Mouse (Mus musculus) spleen, adult 10 weeks (tissue): ENCODE data around the gene Rbm41. TPM values are rescaled to one million over a fixed set of nuclear protein-coding genes. Genes with fewer than 3 reads are reported as not detected.

Experiments used
- polyA plus RNA-seq: library from polyadenylated mRNA; stranded (reverse); fragments of 350-450 nt; fragmentation: Illumina TruSeq; extraction: RNeasy Lipid Tissue Mini Kit (QIAGEN cat#74804); gene quantifications from one replicate; pipeline ENCODE4 v1.2.3, GENCODE M21; 2015; ENCODE audit warnings: low replicate concordance; ENCODE audit not compliant: insufficient read depth

The Rbm41 gene
- polyA plus RNA-seq, result 16.9 TPM

DNA sequence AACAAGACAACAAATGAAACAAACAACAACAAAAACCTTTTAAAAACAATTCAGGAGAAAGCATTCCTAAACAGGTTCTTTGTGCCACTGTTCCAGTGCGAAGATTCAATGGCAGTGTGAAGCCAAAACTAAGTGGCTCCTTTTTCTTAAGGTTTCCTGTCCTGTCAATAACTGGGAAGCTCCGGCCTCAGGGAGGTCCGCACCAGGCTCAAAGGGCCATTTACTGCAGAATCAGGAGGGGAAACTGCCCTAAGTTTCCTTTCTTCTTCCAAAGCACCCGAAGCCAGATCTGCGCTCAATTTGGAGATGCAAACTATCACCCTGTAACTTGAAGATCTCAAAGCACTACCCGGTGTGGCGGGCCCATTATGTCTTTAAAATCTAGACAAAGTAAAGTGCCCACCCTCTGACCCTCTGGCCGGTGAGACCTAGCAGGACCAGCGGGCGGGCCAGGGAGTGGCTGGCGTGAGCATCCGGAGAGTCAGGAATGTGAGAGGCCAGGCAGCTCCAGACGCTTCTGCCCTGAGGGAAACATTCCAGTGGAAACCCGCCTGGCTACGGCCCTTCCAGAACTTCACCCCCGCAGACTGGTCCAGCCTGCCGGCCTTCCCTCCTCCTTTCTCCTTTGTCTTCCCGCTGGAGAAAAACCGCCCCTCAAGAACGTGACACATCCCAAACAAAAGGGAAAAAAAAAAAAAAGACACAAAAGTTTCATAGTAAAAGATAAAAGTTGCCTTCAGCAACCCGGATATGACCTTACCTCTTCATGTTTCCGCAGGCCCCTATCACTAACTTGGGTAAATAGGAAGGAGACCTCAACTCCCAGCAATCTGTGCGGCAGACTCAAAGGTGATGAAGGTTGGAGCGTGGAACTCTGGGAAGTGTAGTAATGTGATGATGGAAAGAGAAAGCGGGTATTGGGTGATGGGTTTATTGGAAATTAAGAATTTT is at the start of gene Rbm41:
TSS of gene Rbm41 (minus strand) at position 856 of the 951 bp plus-strand sequence.

DNA sequence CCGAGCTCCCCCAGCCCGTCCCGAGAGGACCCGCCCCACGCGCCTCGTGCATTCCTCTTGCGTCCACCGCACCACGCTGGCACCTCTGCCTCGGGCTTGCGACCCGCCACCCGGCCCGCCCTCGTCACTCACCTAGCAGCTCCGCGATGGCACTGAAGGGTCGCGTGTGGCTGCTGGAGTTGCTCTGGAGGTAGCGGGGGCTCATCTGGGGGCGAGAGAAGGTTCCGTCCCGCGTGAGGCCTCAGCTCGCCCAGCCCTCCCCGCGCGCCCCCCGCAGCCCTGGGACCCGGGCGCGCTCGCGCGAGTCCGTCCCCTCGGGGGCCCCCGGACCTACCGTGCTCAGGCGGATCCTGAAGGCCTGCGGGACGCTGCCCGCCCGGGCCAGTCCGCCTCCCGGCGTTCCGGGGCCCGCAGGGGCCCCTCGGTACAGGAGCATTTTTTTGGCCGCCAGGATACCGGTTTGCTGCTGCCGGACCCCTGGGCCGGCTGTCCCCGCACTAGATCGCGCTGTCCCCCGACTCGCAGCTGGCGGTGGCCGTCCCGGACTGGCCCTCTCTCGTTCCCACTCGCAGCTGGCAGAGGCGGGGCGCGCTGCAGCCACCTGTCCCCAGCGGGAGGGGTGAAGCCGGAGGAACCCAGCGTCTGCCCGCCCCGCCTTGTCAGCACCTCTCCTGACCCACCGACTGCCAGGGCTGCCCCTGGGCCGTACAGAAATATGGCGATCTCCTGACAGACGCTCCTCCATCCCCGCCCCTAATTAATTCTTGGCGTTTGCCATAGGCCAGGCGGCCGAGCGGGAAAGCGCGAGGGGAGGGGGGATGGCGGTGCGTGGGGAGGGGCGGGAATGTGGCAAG is 127.2 kb downstream of the Rbm41 start, which contains the start of gene Morc4:
TSS of gene Morc4 (minus strand) at position 740 of the 854 bp plus-strand sequence.

Other genes starting within 250 kb of the Rbm41 start
- not detected for gene Ripply1, start 216.2 kb downstream of the Rbm41 start, polyA plus RNA-seq
- not detected for gene Cldn2, start 197.8 kb downstream of the Rbm41 start, polyA plus RNA-seq
- gene Morc4, start 126.9 kb downstream of the Rbm41 start, polyA plus RNA-seq, result 1.0 TPM
- gene Nup62cl, start 64.1 kb upstream of the Rbm41 start, polyA plus RNA-seq, result not detected
- gene Pih1h3b, start 64.3 kb upstream of the Rbm41 start, polyA plus RNA-seq, result not detected